Mouse (Mus musculus): ENCODE data around the gene Wdr63. TPM values are rescaled to one million over a fixed set of nuclear protein-coding genes. Genes with fewer than 3 reads are reported as not detected.

Wdr63 gene
- polyA plus RNA-seq, 1 experiment: 2.1 TPM

GRCm38 (mm10) chr3:146122125-146122420 is 14.1 kb upstream of the Wdr63 start:
- TF ChIP-seq CTCF (IDR thresholded peaks at IDR 0.05; ENCODE audit: borderline replicate concordance, extremely low read depth, insufficient read depth, insufficient read length): no peak
- TF ChIP-seq POLR2A (IDR thresholded peaks at IDR 0.05; ENCODE audit: borderline replicate concordance, extremely low read depth, insufficient read depth, insufficient read length, poor library complexity, severe bottlenecking): no peak
- DNase-seq (ENCODE audit: low read depth): no peak

- DNase-seq (ENCODE audit: low read depth): peak; percentile 61
- TF ChIP-seq POLR2A (IDR thresholded peaks at IDR 0.05; ENCODE audit: borderline replicate concordance, extremely low read depth, insufficient read depth, insufficient read length, poor library complexity, severe bottlenecking) (no peak), CTCF (IDR thresholded peaks at IDR 0.05; ENCODE audit: borderline replicate concordance, extremely low read depth, insufficient read depth, insufficient read length) (no peak)
These were observed 13.6 kb upstream of the Wdr63 start for GRCm38 (mm10) chr3:146121310-146122124.

DNA sequence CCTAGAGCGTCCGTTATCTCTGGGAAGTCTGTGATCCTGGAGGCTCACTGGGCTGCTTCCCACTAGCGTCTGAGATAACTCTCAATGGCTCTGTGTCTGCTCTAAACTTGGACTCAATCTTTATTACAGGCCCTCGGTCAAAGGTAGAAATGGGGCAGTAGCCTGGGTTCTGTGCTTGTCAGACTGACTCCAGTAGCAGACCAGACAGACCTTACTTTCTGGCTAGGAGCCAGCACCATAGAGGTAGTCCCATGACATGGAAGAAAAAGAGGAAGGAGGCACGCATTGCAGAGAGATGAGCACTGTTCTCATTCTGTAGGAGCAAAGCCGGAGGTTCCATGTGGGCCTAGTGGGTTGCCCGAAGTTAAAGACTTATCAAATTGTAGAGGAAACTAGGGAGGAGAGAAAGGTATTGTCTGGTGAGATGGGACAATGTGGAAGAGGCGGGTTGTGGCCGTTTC is 10.1 kb upstream of the Wdr63 start:
- no peak for TF ChIP-seq POLR2A (IDR thresholded peaks at IDR 0.05; ENCODE audit: borderline replicate concordance, extremely low read depth, insufficient read depth, insufficient read length, poor library complexity, severe bottlenecking)
- TF ChIP-seq CTCF (IDR thresholded peaks at IDR 0.05; ENCODE audit: borderline replicate concordance, extremely low read depth, insufficient read depth, insufficient read length): no peak
- DNase-seq (ENCODE audit: low read depth): no peak

- TF ChIP-seq POLR2A (IDR thresholded peaks at IDR 0.05; ENCODE audit: borderline replicate concordance, extremely low read depth, insufficient read depth, insufficient read length, poor library complexity, severe bottlenecking) (no peak), CTCF (IDR thresholded peaks at IDR 0.05; ENCODE audit: borderline replicate concordance, extremely low read depth, insufficient read depth, insufficient read length) (no peak)
- DNase-seq (ENCODE audit: low read depth): no peak
These were observed 9.5 kb upstream of the Wdr63 start, which contains the start of gene Mcoln3 for GRCm38 (mm10) chr3:146117258-146117996. Mcoln3 (plus strand) TSS chr3:146117450.

DNA sequence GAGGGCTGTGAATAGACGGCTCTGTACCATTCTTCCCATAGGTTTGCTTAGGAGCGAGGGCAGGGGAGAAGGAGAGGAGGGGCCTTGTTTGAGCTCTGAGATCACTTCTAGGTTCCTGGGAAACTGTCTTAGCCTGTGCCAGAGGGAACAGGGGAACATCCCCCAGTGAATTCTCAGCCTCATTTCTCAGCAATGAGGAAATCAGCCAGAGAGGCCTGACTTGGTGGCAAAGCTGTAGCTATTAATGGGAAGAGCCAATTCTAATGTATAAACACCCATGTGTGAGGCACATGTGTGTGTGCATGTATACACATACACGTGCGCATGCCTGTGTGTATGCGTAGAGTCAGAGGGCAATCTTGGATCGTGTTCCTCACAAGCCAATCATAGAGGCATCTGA is 3.0 kb upstream of the Wdr63 start:
- DNase-seq (ENCODE audit: low read depth): no peak
- TF ChIP-seq POLR2A (IDR thresholded peaks at IDR 0.05; ENCODE audit: borderline replicate concordance, extremely low read depth, insufficient read depth, insufficient read length, poor library complexity, severe bottlenecking) (no peak), CTCF (IDR thresholded peaks at IDR 0.05; ENCODE audit: borderline replicate concordance, extremely low read depth, insufficient read depth, insufficient read length) (no peak)

DNA sequence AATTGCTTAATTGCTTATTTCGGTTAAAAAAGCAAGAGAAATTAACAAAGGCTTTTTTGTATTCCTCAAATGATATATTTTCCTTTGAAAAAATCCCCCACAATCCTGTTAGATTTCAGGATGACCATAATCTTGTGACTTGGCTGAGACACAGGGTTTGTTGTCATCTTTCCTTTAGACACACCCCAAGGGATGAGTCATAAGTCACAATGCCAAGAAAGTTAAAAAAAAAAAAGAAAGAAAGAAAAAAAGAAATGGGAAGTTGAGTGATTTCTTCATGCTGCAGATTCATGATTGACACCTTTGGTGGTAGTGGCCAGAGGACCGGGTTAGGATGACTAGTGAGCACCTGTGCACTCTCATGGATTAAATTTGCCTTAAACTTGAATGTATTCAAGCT is 2.4 kb upstream of the Wdr63 start:
- no peak for DNase-seq (ENCODE audit: low read depth)
- TF ChIP-seq POLR2A (IDR thresholded peaks at IDR 0.05; ENCODE audit: borderline replicate concordance, extremely low read depth, insufficient read depth, insufficient read length, poor library complexity, severe bottlenecking) (no peak), CTCF (IDR thresholded peaks at IDR 0.05; ENCODE audit: borderline replicate concordance, extremely low read depth, insufficient read depth, insufficient read length) (no peak)

- TF ChIP-seq POLR2A (IDR thresholded peaks at IDR 0.05; ENCODE audit: borderline replicate concordance, extremely low read depth, insufficient read depth, insufficient read length, poor library complexity, severe bottlenecking): no peak
- no peak for TF ChIP-seq CTCF (IDR thresholded peaks at IDR 0.05; ENCODE audit: borderline replicate concordance, extremely low read depth, insufficient read depth, insufficient read length)
- no peak for DNase-seq (ENCODE audit: low read depth)
These were observed 1.0 kb upstream of the Wdr63 start for GRCm38 (mm10) chr3:146108945-146109344.

- peak; percentile 70 for DNase-seq (ENCODE audit: low read depth)
- TF ChIP-seq CTCF (IDR thresholded peaks at IDR 0.05; ENCODE audit: borderline replicate concordance, extremely low read depth, insufficient read depth, insufficient read length) (peak; percentile 30; the same call in 1 of the 2 replicates), POLR2A (IDR thresholded peaks at IDR 0.05; ENCODE audit: borderline replicate concordance, extremely low read depth, insufficient read depth, insufficient read length, poor library complexity, severe bottlenecking) (no peak)
These were observed 647 bp downstream of the Wdr63 start for GRCm38 (mm10) chr3:146107116-146107849.

DNA sequence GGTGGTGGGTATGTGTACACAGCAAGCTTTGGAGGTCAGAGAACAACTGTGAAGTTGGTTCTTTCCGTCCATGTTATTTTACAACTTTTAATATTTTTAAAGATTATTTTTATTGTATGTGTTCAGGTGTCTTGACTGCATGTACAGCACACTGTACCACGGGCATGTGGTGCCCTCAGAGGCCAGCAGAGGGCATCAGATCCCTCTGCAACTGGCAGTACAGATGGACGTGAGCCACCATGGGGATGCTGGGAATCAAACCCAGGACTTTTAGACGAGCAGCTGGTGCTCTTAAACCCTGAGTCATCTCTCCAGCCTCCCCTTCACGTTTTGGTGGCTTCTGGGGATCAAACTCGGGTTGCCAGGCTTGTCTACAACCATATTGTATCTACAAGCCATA is 5.9 kb downstream of the Wdr63 start:
- no peak for DNase-seq (ENCODE audit: low read depth)
- TF ChIP-seq POLR2A (IDR thresholded peaks at IDR 0.05; ENCODE audit: borderline replicate concordance, extremely low read depth, insufficient read depth, insufficient read length, poor library complexity, severe bottlenecking) (no peak), CTCF (IDR thresholded peaks at IDR 0.05; ENCODE audit: borderline replicate concordance, extremely low read depth, insufficient read depth, insufficient read length) (no peak)

DNA sequence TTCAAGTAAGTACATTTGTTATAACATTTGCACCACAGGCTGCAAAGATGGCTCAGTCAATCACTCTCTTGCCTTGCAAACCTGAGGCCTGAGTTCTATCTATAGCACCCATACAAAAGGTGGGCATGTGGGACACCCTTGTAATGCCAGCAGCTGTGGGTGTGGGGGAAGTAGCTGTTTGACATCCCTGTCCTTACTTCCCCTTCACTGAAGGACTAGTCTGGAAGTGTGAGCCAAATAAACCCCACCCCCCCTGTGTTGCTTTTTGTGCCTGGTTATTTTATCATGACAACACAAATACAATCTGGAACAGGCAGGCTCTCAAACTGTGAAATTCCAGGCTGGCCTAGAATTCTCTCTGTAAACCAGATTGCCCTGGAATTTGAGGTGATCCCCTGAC is 8.0 kb downstream of the Wdr63 start:
- no peak for TF ChIP-seq POLR2A (IDR thresholded peaks at IDR 0.05; ENCODE audit: borderline replicate concordance, extremely low read depth, insufficient read depth, insufficient read length, poor library complexity, severe bottlenecking)

DNA sequence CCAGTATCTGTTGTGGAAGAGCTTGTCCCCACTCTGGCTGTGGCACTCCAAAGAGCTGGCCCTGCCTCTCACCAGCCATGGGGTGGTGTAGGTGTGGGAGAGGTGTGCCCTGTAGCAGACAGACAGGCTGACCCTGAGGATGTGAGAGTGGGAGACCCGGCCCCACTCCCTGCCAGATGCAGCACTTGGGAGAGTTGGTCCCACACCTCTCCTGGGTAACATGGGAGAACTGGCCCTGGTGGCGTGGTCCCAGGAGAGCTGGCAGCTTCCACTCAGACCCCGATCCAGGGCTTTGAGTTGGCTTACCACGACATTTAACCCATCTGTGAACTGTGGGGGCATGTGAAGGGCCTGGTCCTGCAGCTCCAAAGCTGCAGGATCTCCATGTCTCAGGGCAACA is 10.1 kb downstream of the Wdr63 start:
- DNase-seq (ENCODE audit: low read depth): no peak
- TF ChIP-seq CTCF (IDR thresholded peaks at IDR 0.05; ENCODE audit: borderline replicate concordance, extremely low read depth, insufficient read depth, insufficient read length) (no peak), POLR2A (IDR thresholded peaks at IDR 0.05; ENCODE audit: borderline replicate concordance, extremely low read depth, insufficient read depth, insufficient read length, poor library complexity, severe bottlenecking) (no peak)

More for the DNA sequence above, 8.0 kb downstream of the Wdr63 start:
- DNase-seq (ENCODE audit: low read depth): no peak
